Mouse (Mus musculus) kidney, postnatal 10 days (tissue): ENCODE data around the gene Calm5.
"Not testable (repeated sequence)": the region's sequence is repeated elsewhere in the genome, so short reads cannot be mapped to it uniquely, and the experiment has no call there.

Experiments used
- DNase-seq: peaks from one replicate; pipeline ENCODE4 v3.0.0; 2021; ENCODE audit warnings: mixed read lengths

Gene Calm5

GRCm38 (mm10) chr13:3866355-3867052 is 12.5 kb downstream of the Calm5 start:
- DNase-seq: no peak

- DNase-seq: peak; percentile 2
Measured at GRCm38 (mm10) chr13:3867158-3867557, 13.2 kb downstream of the Calm5 start.

- DNase-seq: peak; percentile 0
Measured at GRCm38 (mm10) chr13:3869901-3870300, 15.9 kb downstream of the Calm5 start.

- no peak for DNase-seq
Measured at GRCm38 (mm10) chr13:3872832-3873231, 18.9 kb downstream of the Calm5 start.

- DNase-seq: no peak
Measured at GRCm38 (mm10) chr13:3876448-3876847, 22.5 kb downstream of the Calm5 start.

- DNase-seq: no peak
Measured at GRCm38 (mm10) chr13:3877185-3877584, 23.2 kb downstream of the Calm5 start.

- DNase-seq: no peak
Measured at GRCm38 (mm10) chr13:3877679-3878220, 23.8 kb downstream of the Calm5 start.

GRCm38 (mm10) chr13:3886663-3887062 is 32.7 kb downstream of the Calm5 start:
- no peak for DNase-seq

- no peak for DNase-seq
Measured at GRCm38 (mm10) chr13:3889111-3889510, 35.1 kb downstream of the Calm5 start.

GRCm38 (mm10) chr13:3890061-3890460 is 36.1 kb downstream of the Calm5 start:
- no peak for DNase-seq

GRCm38 (mm10) chr13:3891479-3892087 is 37.6 kb downstream of the Calm5 start:
- DNase-seq: peak; percentile 39

GRCm38 (mm10) chr13:3892601-3893000 is 38.6 kb downstream of the Calm5 start:
- no peak for DNase-seq

- peak; percentile 95 for DNase-seq
Measured at GRCm38 (mm10) chr13:3893126-3893734, 39.3 kb downstream of the Calm5 start.

- peak; percentile 23 for DNase-seq
Measured at GRCm38 (mm10) chr13:3894549-3894948, 40.6 kb downstream of the Calm5 start.

- DNase-seq: no peak
Measured at GRCm38 (mm10) chr13:3895397-3895980, 41.5 kb downstream of the Calm5 start.

- DNase-seq: no peak
Measured at GRCm38 (mm10) chr13:3896032-3896431, 42.1 kb downstream of the Calm5 start.

- DNase-seq: peak; percentile 83
Measured at GRCm38 (mm10) chr13:3896913-3897312, 42.9 kb downstream of the Calm5 start.

GRCm38 (mm10) chr13:3898202-3898601 is 44.2 kb downstream of the Calm5 start:
- DNase-seq: not testable (repeated sequence)

- DNase-seq: no peak
Measured at GRCm38 (mm10) chr13:3899301-3899700, 45.3 kb downstream of the Calm5 start.
